ENCODE assay signal across 8 mouse cellular contexts in the genomic region with DNA sequence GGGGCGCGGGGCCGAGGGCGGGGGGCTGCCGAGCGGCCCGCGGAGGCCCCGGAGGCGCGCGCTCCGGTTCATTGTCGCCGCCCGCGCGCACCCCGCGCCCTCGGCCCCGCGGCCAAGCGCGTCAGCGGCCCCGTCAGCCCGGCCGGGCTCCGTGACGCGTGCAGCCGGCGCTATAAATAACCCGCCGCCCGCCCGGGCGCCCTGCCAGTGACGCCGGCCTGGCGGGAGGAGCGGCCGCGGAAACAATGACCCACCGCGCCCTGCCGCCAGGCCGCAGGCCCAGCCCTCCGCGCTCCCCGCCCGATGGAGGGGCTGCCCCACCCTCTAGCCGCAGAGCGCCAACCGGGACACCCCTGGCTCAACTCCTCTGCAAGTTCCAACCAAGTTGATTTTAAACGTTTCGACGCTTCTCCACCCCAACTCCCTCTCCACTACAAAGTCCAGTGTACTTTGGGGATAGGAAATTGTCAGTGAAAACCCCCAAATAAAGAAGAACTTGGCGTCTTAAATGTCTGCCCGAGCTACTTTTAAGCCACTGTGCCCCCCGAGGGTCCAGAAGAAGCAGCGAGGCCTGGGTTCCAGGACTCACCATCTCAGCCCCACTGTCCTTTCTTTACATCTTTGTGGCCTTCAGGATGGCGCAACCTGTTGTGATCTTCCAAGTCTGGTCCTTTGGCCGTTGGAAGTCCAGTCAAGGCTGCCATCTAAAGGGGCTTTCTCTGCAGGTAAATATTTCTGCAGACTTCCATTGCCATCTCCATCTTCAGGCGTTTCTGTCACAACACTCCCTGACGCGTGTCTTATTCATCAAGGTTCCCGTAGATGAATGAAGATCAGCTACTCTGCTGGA. TPM values are rescaled to one million over a fixed set of nuclear protein-coding genes. Genes with fewer than 3 reads are reported as not detected.
DNase-seq lines count a peak whose midpoint lies in the region; ATAC-seq and TF ChIP-seq lines count a peak whose summit lies in the region.

A gene (minus strand): TSS at position 13 of the 850 bp plus-strand sequence.

- H3K4me1 ChIP-seq in embryonic fibroblast, embryonic 13.5 days (ENCODE audit: control insufficient read depth, insufficient read depth, low read length): peaks cover 3% of the 10 kb centered on the region; the same call in 1 of the 2 replicates
- H3K4me1 ChIP-seq in heart, embryonic 13.5 days: peaks cover 24% of the 10 kb centered on the region
- H3K4me1 ChIP-seq in kidney, postnatal 0 days (replicated peaks; ENCODE audit: insufficient read depth, low read length): 0 out of 2 replicates have a peak, but pooled peaks cover 3% of the 10 kb centered on the region
- H3K4me1 ChIP-seq in liver, embryonic 15.5 days (replicated peaks): peaks cover 13% of the 10 kb centered on the region
- no peaks in the 10 kb centered on the region for H3K4me1 ChIP-seq in neural tube, embryonic 11.5 days (ENCODE audit: control insufficient read depth, insufficient read depth, low read length)

- peak; percentile 85 for ATAC-seq in heart, embryonic 13.5 days (ENCODE audit: extremely low read depth, insufficient number of reproducible peaks, low FRiP score, low TSS enrichment)
- peak; percentile 92 for ATAC-seq in kidney, postnatal 0 days (replicated peaks; ENCODE audit: low FRiP score, low read depth)
- ATAC-seq in liver, embryonic 15.5 days (ENCODE audit: insufficient read depth): peak; percentile 82
- ATAC-seq in neural tube, embryonic 11.5 days (ENCODE audit: insufficient read depth, low FRiP score, low TSS enrichment): peak; percentile 90

- WGBS in heart, embryonic 13.5 days: 6% methylated on average over 66 of the region's 69 CpGs
- WGBS in kidney, postnatal 0 days: 9% methylated on average over 57 of the region's 69 CpGs
- WGBS in liver, embryonic 15.5 days (ENCODE audit: insufficient replicate concordance): 8% methylated on average over 47 of the region's 69 CpGs
- WGBS in neural tube, embryonic 11.5 days: 10% methylated on average over 45 of the region's 69 CpGs

- no peaks in the 10 kb centered on the region for H3K9me3 ChIP-seq in heart, embryonic 13.5 days
- no peaks in the 10 kb centered on the region for H3K9me3 ChIP-seq in kidney, postnatal 0 days (replicated peaks; ENCODE audit: low read length)
- no peaks in the 10 kb centered on the region for H3K9me3 ChIP-seq in liver, embryonic 15.5 days (replicated peaks)
- no peaks in the 10 kb centered on the region for H3K9me3 ChIP-seq in neural tube, embryonic 11.5 days (ENCODE audit: control insufficient read depth, low read length)

- H3K9ac ChIP-seq in heart, embryonic 13.5 days: peak within 1 kb of the TSS; percentile 99
- H3K9ac ChIP-seq in kidney, postnatal 0 days (ENCODE audit: low read depth, low read length): peak within 1 kb of the TSS; percentile 95
- peak within 1 kb of the TSS; percentile 80 for H3K9ac ChIP-seq in liver, embryonic 15.5 days
- peak within 1 kb of the TSS; percentile 85 for H3K9ac ChIP-seq in neural tube, embryonic 11.5 days (ENCODE audit: low read length)

- TF ChIP-seq CTCF in embryonic fibroblast, embryonic 13.5 days (IDR thresholded peaks at IDR 0.05; ENCODE audit: borderline replicate concordance, insufficient read depth, low read length): no peak
- no peak for TF ChIP-seq CTCF in kidney, postnatal 0 days (IDR thresholded peaks at IDR 0.05; ENCODE audit: low read depth)

- peak within 1 kb of the TSS; percentile 78 for H3K4me2 ChIP-seq in heart, embryonic 13.5 days
- H3K4me2 ChIP-seq in kidney, postnatal 0 days (ENCODE audit: low read length): peak within 1 kb of the TSS; percentile 94
- H3K4me2 ChIP-seq in liver, embryonic 15.5 days: peak within 1 kb of the TSS; percentile 96
- peak within 1 kb of the TSS; percentile 66 for H3K4me2 ChIP-seq in neural tube, embryonic 11.5 days (ENCODE audit: low read depth)

- H3K36me3 ChIP-seq in heart, embryonic 13.5 days: no peaks in the 10 kb centered on the region
- H3K36me3 ChIP-seq in kidney, postnatal 0 days (ENCODE audit: insufficient read depth, low read length): no peaks in the 10 kb centered on the region
- H3K36me3 ChIP-seq in liver, embryonic 15.5 days (replicated peaks): no peaks in the 10 kb centered on the region
- H3K36me3 ChIP-seq in neural tube, embryonic 11.5 days (ENCODE audit: control insufficient read depth, insufficient read depth, low read length): no peaks in the 10 kb centered on the region

- 0 out of 2 replicates have a peak, but pooled peaks cover 3% of the 10 kb centered on the region for H3K27me3 ChIP-seq in heart, embryonic 13.5 days (replicated peaks)
- no peaks in the 10 kb centered on the region; the same call in 1 of the 2 replicates for H3K27me3 ChIP-seq in kidney, postnatal 0 days (ENCODE audit: insufficient read depth, low read length)
- peaks cover 20% of the 10 kb centered on the region for H3K27me3 ChIP-seq in liver, embryonic 15.5 days
- no peaks in the 10 kb centered on the region for H3K27me3 ChIP-seq in neural tube, embryonic 11.5 days (ENCODE audit: control insufficient read depth, insufficient read depth, low read length)

- DNase-seq in CD4-positive helper T cell, adult 2 months (ENCODE audit: low read depth, low spot score): peak; percentile 64
- DNase-seq in adrenal gland, postnatal 4 days (ENCODE audit: low spot score in 2 of 2): peak; percentile 70 to 73
- DNase-seq in kidney, postnatal 0 days (ENCODE audit: low spot score): peak; percentile 81
- DNase-seq in neural tube, embryonic 11.5 days (ENCODE audit: low spot score): peak; percentile 88
- peak; percentile 91 for DNase-seq in testis, postnatal 10 days (ENCODE audit: low spot score)

- peak; percentile 55; the same call in 1 of the 2 replicates for TF ChIP-seq POLR2A in embryonic fibroblast, embryonic 13.5 days (IDR thresholded peaks at IDR 0.05; ENCODE audit: low read depth, low read length)

- peak within 1 kb of the TSS; percentile 70 for H3K27ac ChIP-seq in embryonic fibroblast, embryonic 13.5 days (ENCODE audit: insufficient read depth, low read length)
- H3K27ac ChIP-seq in heart, embryonic 13.5 days (replicated peaks): peak within 1 kb of the TSS; percentile 96
- H3K27ac ChIP-seq in kidney, postnatal 0 days: peak within 1 kb of the TSS; percentile 90
- peak within 1 kb of the TSS; percentile 78 for H3K27ac ChIP-seq in liver, embryonic 15.5 days (replicated peaks)
- peak within 1 kb of the TSS; percentile 61 for H3K27ac ChIP-seq in neural tube, embryonic 11.5 days (ENCODE audit: low read depth, low read length)

- H3K4me3 ChIP-seq in embryonic fibroblast, embryonic 13.5 days (ENCODE audit: insufficient read depth, low read length): peak within 1 kb of the TSS; percentile 98
- H3K4me3 ChIP-seq in heart, embryonic 13.5 days: peak within 1 kb of the TSS; percentile 73
- peak within 1 kb of the TSS; percentile 91 for H3K4me3 ChIP-seq in kidney, postnatal 0 days (replicated peaks; ENCODE audit: low read depth, low read length)
- peak within 1 kb of the TSS; percentile 80 for H3K4me3 ChIP-seq in liver, embryonic 15.5 days (replicated peaks)
- H3K4me3 ChIP-seq in neural tube, embryonic 11.5 days (ENCODE audit: low read depth, low read length): peak within 1 kb of the TSS; percentile 69

RNA-seq across cellular contexts. Expression of the gene that starts here (rescaled TPM):
- total RNA-seq in adrenal gland, postnatal 4 days (2021): 1 to 10 TPM; 6.6 to 7.6 TPM
- 5.7 and 8.1 TPM in 2 replicates for polyA plus RNA-seq in embryonic fibroblast, embryonic 13.5 days (2011; ENCODE audit: insufficient read length, low read depth, missing spikeins)
- 2.3 and 2.6 TPM in 2 replicates for polyA plus RNA-seq in heart, embryonic 13.5 days (2015; fragmentation: Nextera tagmentation; extraction: Ambion mirVana)
- polyA plus RNA-seq in kidney, postnatal 0 days (2015; fragmentation: Nextera tagmentation; extraction: Ambion mirVana): 1.9 and 2.0 TPM in 2 replicates
- 0.28 and 0.31 TPM in 2 replicates for polyA plus RNA-seq in liver, embryonic 15.5 days (2015; fragmentation: Nextera tagmentation; extraction: Ambion mirVana)
- 6.0 and 6.1 TPM in 2 replicates for polyA plus RNA-seq in neural tube, embryonic 11.5 days (2014; fragmentation: Nextera tagmentation; extraction: Ambion mirVana)

Comparison
In these comparisons a context has a peak if more than half of its experiments do, and no peak if none do; other contexts are left out.
1. Peak in every context shown above with its lines: DNase-seq, ATAC-seq, H3K4me3 ChIP-seq and H3K27ac ChIP-seq.
2. Peak in ATAC-seq, H3K4me3 ChIP-seq, H3K27ac ChIP-seq, H3K9ac ChIP-seq and H3K4me2 ChIP-seq in liver, embryonic 15.5 days; RNA of the gene not detected or under 1 TPM.